Mouse (Mus musculus) testis, adult 2 months (tissue): ENCODE data around the gene Ifna16. TPM values are rescaled to one million over a fixed set of nuclear protein-coding genes. Genes with fewer than 3 reads are reported as not detected.

ENCODE experiments used
- H3K27ac ChIP-seq: fragments of 200-500 bp; 2 replicates; pipeline ENCODE4 v1.5.1; 2012; ENCODE audit warnings: low read depth, low read length; ENCODE audit not compliant: control insufficient read depth, insufficient read depth
- H3K27me3 ChIP-seq: fragments of 200-500 bp; 2 replicates; pipeline ENCODE4 v1.6.1; 2012; ENCODE audit warnings: mild to moderate bottlenecking, low read length, moderate library complexity; ENCODE audit not compliant: control insufficient read depth, insufficient read depth
- H3K36me3 ChIP-seq: fragments of 200-500 bp; 2 replicates; pipeline ENCODE4 v1.6.1; 2012; ENCODE audit warnings: mild to moderate bottlenecking, low read length; ENCODE audit not compliant: control insufficient read depth, insufficient read depth
- H3K4me1 ChIP-seq: fragments of 200-500 bp; 2 replicates; pipeline ENCODE4 v1.6.1; 2012; ENCODE audit warnings: low read length; ENCODE audit not compliant: control insufficient read depth, insufficient read depth
- H3K4me3 ChIP-seq: fragments of 200-500 bp; 2 replicates; pipeline ENCODE4 v1.5.1; 2012; ENCODE audit warnings: low read depth, mild to moderate bottlenecking, low read length, moderate library complexity, mixed read lengths; ENCODE audit not compliant: control insufficient read depth
- CTCF ChIP-seq: fragments of 200-500 bp; IDR thresholded peaks from 2 replicates; pipeline ENCODE4 v1.5.1; 2012; ENCODE audit warnings: low read depth, mild to moderate bottlenecking, inconsistent platforms, low read length, moderate library complexity; ENCODE audit not compliant: control insufficient read depth, insufficient read depth, insufficient replicate concordance
- POLR2A ChIP-seq: fragments of 200-500 bp; IDR thresholded peaks from 2 replicates; pipeline ENCODE4 v1.6.1; 2012; ENCODE audit warnings: low read depth, mild to moderate bottlenecking, inconsistent platforms, low read length, moderate library complexity; ENCODE audit not compliant: control insufficient read depth
- polyA plus RNA-seq: library from polyadenylated mRNA; depleted of rRNA; stranded (reverse); fragments of >200 nt; gene quantifications from 2 replicates; pipeline ENCODE4 v1.2.3, GENCODE M21; 2012; rRNA removed

The Ifna16 gene
- polyA plus RNA-seq, 1 experiment: not detected

DNA sequence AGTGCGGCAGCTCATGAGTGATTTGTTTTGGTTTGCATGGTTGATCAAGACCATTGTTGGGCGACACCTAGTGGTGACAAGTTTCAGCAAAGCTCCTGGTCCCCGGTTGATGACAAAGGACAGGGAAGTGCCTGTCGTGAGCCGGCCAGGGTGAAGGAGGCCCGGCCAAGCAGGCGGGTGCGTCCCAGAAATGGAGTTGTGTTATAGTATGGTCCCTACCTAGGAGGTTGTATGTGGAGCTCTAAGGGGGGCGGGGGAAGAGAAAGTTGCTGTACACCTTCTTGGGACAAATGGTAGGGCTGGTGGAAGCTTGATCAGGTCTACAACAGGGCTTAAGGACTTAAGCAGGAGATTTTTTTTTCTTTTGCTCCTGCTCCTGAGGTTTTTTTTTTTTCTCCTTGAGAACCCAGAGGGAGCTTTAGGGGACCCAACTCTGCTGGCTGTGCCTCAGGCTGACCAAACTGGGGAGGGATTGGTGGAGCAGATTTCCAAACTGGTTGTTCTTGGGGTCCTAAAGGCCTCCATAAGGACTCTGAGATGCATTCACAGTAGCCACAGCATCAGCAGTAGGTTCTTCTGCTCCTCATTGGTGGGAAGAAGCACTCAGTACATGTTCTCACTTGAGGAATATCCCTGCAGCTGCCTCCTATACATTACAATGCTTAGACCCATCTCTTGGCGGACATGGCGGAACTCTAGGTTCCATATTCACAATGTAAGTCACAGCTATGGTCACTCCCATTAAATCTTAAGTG is 35.5 kb downstream of the Ifna16 start:
- Histone ChIP-seq H3K27me3 (no peaks in the 10 kb centered on the region), H3K27ac (no peak overlapping the region; the same call in 1 of the 2 replicates), H3K36me3 (no peaks in the 10 kb centered on the region), H3K4me3 (peak overlapping the region; percentile 84), H3K4me1 (no peaks in the 10 kb centered on the region)
- TF ChIP-seq POLR2A (no peak), CTCF (peak; percentile 50; the same call in 1 of the 2 replicates)

DNA sequence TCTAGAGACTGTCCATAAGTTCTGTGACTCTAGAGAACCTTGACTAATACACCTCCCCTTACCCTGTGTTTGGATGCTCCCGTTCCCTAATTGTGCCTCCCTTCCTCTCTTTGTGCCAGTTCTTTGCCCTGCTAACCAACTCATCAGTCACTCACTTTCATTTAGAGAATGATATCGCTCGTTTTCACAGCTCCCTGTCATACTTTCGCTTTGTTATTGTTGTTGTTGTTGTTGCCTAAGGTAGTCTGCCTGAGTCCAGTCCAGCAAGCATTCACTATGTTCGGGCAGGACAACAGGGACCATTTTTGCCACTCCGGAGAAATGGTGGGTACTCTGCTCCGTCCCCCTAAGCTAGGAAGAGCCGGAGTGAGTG is 36.0 kb downstream of the Ifna16 start:
- TF ChIP-seq POLR2A (no peak), CTCF (no peak)
- Histone ChIP-seq H3K27ac (no peak overlapping the region), H3K4me1 (no peaks in the 10 kb centered on the region), H3K4me3 (peak overlapping the region; percentile 84), H3K36me3 (no peaks in the 10 kb centered on the region), H3K27me3 (no peaks in the 10 kb centered on the region)

DNA sequence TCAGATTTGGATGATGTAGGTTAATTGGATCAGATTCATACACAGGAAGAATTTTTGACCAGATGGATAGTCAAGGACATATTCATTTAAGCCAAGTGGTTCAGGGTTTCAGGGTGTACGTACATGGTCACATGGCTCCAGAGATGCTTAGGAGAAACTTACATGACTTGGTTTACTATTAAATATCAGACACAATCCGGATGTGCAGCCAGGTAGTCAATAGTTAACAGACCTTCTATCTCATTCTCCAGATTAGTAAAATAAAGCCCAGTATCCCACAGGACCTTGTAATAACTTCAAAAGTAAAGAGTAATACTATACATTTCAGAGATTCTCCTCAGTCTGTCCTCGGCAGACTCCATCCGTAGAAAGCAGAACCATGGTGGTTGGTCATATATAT is 42.4 kb downstream of the Ifna16 start, which contains the start of gene C87499:
TSS of gene C87499 (minus strand) at position 101 of the 400 bp plus-strand sequence.
- Histone ChIP-seq H3K27me3 (no peaks in the 10 kb centered on the region), H3K27ac (no peak within 1 kb of the TSS), H3K36me3 (no peaks in the 10 kb centered on the region), H3K4me3 (no peak within 1 kb of the TSS), H3K4me1 (no peaks in the 10 kb centered on the region)
- TF ChIP-seq POLR2A (no peak), CTCF (no peak)

Other genes starting within 250 kb of the Ifna16 start
- 0.90 and 1.4 TPM in 2 replicates for gene Hacd4, start 238.0 kb downstream of the Ifna16 start, polyA plus RNA-seq
- not detected in 2 replicates for gene Ifnb1, start 154.2 kb downstream of the Ifna16 start, polyA plus RNA-seq
- gene Ifna15, start 118.7 kb downstream of the Ifna16 start, polyA plus RNA-seq: not detected in 2 replicates
- not detected in 2 replicates for gene Ifna14, start 105.1 kb downstream of the Ifna16 start, polyA plus RNA-seq
- gene Ifna9, start 84.5 kb downstream of the Ifna16 start, polyA plus RNA-seq: not detected in 2 replicates
- gene Ifna12, start 73.5 kb downstream of the Ifna16 start, polyA plus RNA-seq: not detected in 2 replicates
- gene C87499, start 42.5 kb downstream of the Ifna16 start, polyA plus RNA-seq: not detected in 2 replicates
- not detected in 2 replicates for gene Ifna13, start 32.5 kb downstream of the Ifna16 start, polyA plus RNA-seq
- not detected in 2 replicates for gene Ifna2, start 7.0 kb upstream of the Ifna16 start, polyA plus RNA-seq
- gene Ifnab, start 14.4 kb upstream of the Ifna16 start, polyA plus RNA-seq: 0.38 and 0.62 TPM in 2 replicates
- 1.1 and 1.7 TPM in 2 replicates for gene Gm26566, start 44.9 kb upstream of the Ifna16 start, polyA plus RNA-seq
- 5.4 TPM in 2 replicates for gene Klhl9, start 45.5 kb upstream of the Ifna16 start, polyA plus RNA-seq
- not detected in 2 replicates for gene Gm13271, start 77.9 kb upstream of the Ifna16 start, polyA plus RNA-seq
- not detected in 2 replicates for gene Gm13283, start 83.2 kb upstream of the Ifna16 start, polyA plus RNA-seq
- gene Gm13290, start 96.9 kb upstream of the Ifna16 start, polyA plus RNA-seq: not detected in 2 replicates
- gene Gm13289, start 100.0 kb upstream of the Ifna16 start, polyA plus RNA-seq: not detected in 2 replicates
- gene Gm13272, start 102.9 kb upstream of the Ifna16 start, polyA plus RNA-seq: not detected in 2 replicates
- not detected in 2 replicates for gene Ifnz, start 105.2 kb upstream of the Ifna16 start, polyA plus RNA-seq
- gene Gm13276, start 108.8 kb upstream of the Ifna16 start, polyA plus RNA-seq: not detected in 2 replicates
- gene Gm13277, start 111.7 kb upstream of the Ifna16 start, polyA plus RNA-seq: not detected in 2 replicates
- gene Gm13278, start 114.6 kb upstream of the Ifna16 start, polyA plus RNA-seq: not detected in 2 replicates
- not detected in 2 replicates for gene Gm13275, start 117.6 kb upstream of the Ifna16 start, polyA plus RNA-seq
- not detected in 2 replicates for gene Gm13279, start 120.5 kb upstream of the Ifna16 start, polyA plus RNA-seq
- not detected in 2 replicates for gene Gm13285, start 122.7 kb upstream of the Ifna16 start, polyA plus RNA-seq
- gene Gm13287, start 126.3 kb upstream of the Ifna16 start, polyA plus RNA-seq: not detected in 2 replicates
- not detected in 2 replicates for gene Gm13288, start 128.6 kb upstream of the Ifna16 start, polyA plus RNA-seq
- gene Ifna7, start 139.3 kb upstream of the Ifna16 start, polyA plus RNA-seq: not detected in 2 replicates
- not detected in 2 replicates for gene Ifna11, start 143.0 kb upstream of the Ifna16 start, polyA plus RNA-seq
- not detected in 2 replicates for gene Ifna6, start 150.5 kb upstream of the Ifna16 start, polyA plus RNA-seq
- gene Ifna5, start 158.6 kb upstream of the Ifna16 start, polyA plus RNA-seq: not detected in 2 replicates
- gene Ifna4, start 164.9 kb upstream of the Ifna16 start, polyA plus RNA-seq: not detected in 2 replicates
- not detected in 2 replicates for gene Ifna1, start 173.2 kb upstream of the Ifna16 start, polyA plus RNA-seq
- gene Ifne, start 203.3 kb upstream of the Ifna16 start, polyA plus RNA-seq: not detected in 2 replicates